Mouse (Mus musculus): ENCODE data around the gene Dnajc7.

The Dnajc7 gene

GRCm38 (mm10) chr11:100643612-100644575 is 23.9 kb upstream of the Dnajc7 start:
- Histone ChIP-seq H3K27me3 (ENCODE audit: insufficient read depth, low read length) (peaks cover 46% of the 10 kb centered on the region), H3K36me3 (ENCODE audit: insufficient read depth, low read length) (no peaks in the 10 kb centered on the region), H3K9me3 (ENCODE audit: low read length) (no peaks in the 10 kb centered on the region), H3K4me1 (replicated peaks; ENCODE audit: low read depth, low read length) (peaks cover 20% of the 10 kb centered on the region), H3K4me3 (replicated peaks; ENCODE audit: low read length) (no peak overlapping the region)
- no peak for TF ChIP-seq NANOG (IDR thresholded peaks at IDR 0.05; ENCODE audit: borderline replicate concordance, low read length)
- no peak for TF ChIP-seq CTCF (conservative IDR thresholded peaks at IDR 0.05; ENCODE audit: low read length)
- no peak for TF ChIP-seq POU5F1 (IDR thresholded peaks at IDR 0.05; ENCODE audit: borderline replicate concordance, low read length)

DNA sequence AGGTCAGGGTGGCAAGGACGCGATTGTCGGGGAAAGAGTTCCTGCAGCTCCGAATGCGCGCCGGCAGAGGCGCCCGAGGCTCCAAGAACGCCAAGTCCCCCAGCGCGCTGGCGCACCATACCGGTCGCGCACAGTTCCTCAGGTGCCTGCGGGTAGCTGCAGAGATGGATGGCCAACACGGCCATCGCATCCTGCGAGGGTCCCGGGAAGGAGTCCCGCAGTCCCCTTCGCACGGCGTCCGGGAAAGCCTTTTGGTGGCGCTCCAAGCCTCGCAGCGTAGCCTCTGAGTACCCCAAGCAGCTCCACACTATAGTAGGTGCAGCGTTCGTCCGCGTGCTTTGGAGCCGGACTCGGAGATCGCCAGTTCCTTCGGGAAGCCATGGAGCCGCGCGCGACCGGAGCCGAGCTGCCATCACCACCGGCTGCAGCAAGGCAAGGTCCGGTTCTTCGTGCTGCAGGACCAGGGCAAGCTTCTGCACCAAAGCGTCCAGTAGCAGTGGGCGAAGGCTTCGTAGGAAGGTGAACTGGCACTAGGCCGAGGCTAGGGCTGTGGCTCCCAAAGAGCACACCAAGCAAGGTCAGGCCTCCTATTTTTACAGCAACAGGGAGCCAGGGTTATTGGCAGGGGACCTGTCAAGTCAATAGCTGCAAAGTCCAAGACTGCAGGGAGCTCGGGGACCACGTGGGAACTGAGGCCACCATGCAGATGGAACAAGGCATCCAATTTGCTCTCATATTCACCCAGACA is 20.4 kb upstream of the Dnajc7 start:
- no peaks in the 10 kb centered on the region for H3K36me3 ChIP-seq (ENCODE audit: insufficient read depth, low read length)
- H3K27me3 ChIP-seq (ENCODE audit: insufficient read depth, low read length), result peaks cover 61% of the 10 kb centered on the region
- peak overlapping the region; percentile 78 for H3K4me3 ChIP-seq (replicated peaks; ENCODE audit: low read length)
- H3K9me3 ChIP-seq (ENCODE audit: low read length), result no peaks in the 10 kb centered on the region
- H3K4me1 ChIP-seq (replicated peaks; ENCODE audit: low read depth, low read length), result peaks cover 22% of the 10 kb centered on the region
- TF ChIP-seq CTCF (conservative IDR thresholded peaks at IDR 0.05; ENCODE audit: low read length) (peak; percentile 20), NANOG (IDR thresholded peaks at IDR 0.05; ENCODE audit: borderline replicate concordance, low read length) (no peak), POU5F1 (IDR thresholded peaks at IDR 0.05; ENCODE audit: borderline replicate concordance, low read length) (no peak)

- H3K27me3 ChIP-seq (ENCODE audit: insufficient read depth, low read length), result peaks cover 27% of the 10 kb centered on the region
- TF ChIP-seq POU5F1 (IDR thresholded peaks at IDR 0.05; ENCODE audit: borderline replicate concordance, low read length) (no peak), CTCF (conservative IDR thresholded peaks at IDR 0.05; ENCODE audit: low read length) (no peak), NANOG (IDR thresholded peaks at IDR 0.05; ENCODE audit: borderline replicate concordance, low read length) (no peak)
- no peaks in the 10 kb centered on the region for H3K9me3 ChIP-seq (ENCODE audit: low read length)
- H3K4me1 ChIP-seq (replicated peaks; ENCODE audit: low read depth, low read length), result peaks cover 27% of the 10 kb centered on the region
- no peak overlapping the region for H3K4me3 ChIP-seq (replicated peaks; ENCODE audit: low read length)
- no peaks in the 10 kb centered on the region for H3K36me3 ChIP-seq (ENCODE audit: insufficient read depth, low read length)
Measured at GRCm38 (mm10) chr11:100634530-100634929, 14.6 kb upstream of the Dnajc7 start.

DNA sequence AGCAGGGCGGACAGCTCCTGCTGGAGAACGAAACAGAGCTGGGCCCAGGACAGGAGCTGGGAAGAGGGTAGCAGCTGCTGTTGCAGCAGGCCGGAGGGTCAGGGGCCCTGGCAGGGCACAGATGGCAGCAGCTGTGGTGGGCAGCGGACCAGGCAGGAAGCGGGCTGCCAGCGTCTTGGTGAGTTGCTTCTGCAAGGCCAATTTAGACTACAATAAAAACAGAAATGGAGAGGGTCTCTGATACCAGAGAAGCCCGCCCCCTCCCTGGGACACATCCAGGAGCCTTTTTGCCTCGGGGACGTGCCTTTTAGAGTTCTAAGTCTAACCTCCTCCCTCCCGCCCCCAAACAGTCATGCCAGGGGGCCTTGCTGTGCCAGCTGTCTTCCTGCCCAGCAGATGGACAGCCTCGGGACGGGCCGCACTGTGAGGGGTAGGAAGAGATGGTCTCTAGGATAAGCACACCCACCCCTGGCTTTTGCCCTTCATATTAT is 8.9 kb upstream of the Dnajc7 start:
- Histone ChIP-seq H3K9me3 (ENCODE audit: low read length) (no peaks in the 10 kb centered on the region), H3K27me3 (ENCODE audit: insufficient read depth, low read length) (no peaks in the 10 kb centered on the region), H3K36me3 (ENCODE audit: insufficient read depth, low read length) (peaks cover 29% of the 10 kb centered on the region), H3K4me1 (replicated peaks; ENCODE audit: low read depth, low read length) (peaks cover 54% of the 10 kb centered on the region), H3K4me3 (replicated peaks; ENCODE audit: low read length) (no peak overlapping the region)
- TF ChIP-seq CTCF (conservative IDR thresholded peaks at IDR 0.05; ENCODE audit: low read length) (no peak), POU5F1 (IDR thresholded peaks at IDR 0.05; ENCODE audit: borderline replicate concordance, low read length) (no peak), NANOG (IDR thresholded peaks at IDR 0.05; ENCODE audit: borderline replicate concordance, low read length) (no peak)

DNA sequence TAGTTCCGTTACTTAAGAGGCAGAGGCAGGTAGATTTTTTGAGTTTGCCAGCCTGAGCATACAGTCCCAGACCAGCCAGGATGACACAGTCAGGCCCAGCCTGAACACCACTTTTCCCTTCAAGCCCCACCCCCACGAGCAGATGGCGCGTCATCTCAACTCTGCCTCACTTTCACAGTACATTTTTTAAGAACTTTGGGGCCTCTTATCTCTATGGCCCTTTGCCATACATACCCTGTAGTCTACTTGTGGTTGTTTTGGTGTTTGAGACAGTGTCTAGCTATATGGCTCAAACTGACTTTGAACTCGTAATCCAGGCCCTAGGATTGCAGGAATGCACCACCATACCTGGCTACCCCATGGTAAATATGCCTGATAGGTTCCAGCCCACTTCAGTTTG is 8.1 kb upstream of the Dnajc7 start:
- no peaks in the 10 kb centered on the region for H3K9me3 ChIP-seq (ENCODE audit: low read length)
- H3K4me3 ChIP-seq (replicated peaks; ENCODE audit: low read length), result no peak overlapping the region
- peaks cover 30% of the 10 kb centered on the region for H3K36me3 ChIP-seq (ENCODE audit: insufficient read depth, low read length)
- TF ChIP-seq POU5F1 (IDR thresholded peaks at IDR 0.05; ENCODE audit: borderline replicate concordance, low read length) (no peak), NANOG (IDR thresholded peaks at IDR 0.05; ENCODE audit: borderline replicate concordance, low read length) (no peak), CTCF (conservative IDR thresholded peaks at IDR 0.05; ENCODE audit: low read length) (no peak)
- no peaks in the 10 kb centered on the region for H3K27me3 ChIP-seq (ENCODE audit: insufficient read depth, low read length)
- peaks cover 58% of the 10 kb centered on the region for H3K4me1 ChIP-seq (replicated peaks; ENCODE audit: low read depth, low read length)

GRCm38 (mm10) chr11:100626701-100627195 is 6.8 kb upstream of the Dnajc7 start:
- H3K36me3 ChIP-seq (ENCODE audit: insufficient read depth, low read length), result peaks cover 30% of the 10 kb centered on the region
- H3K27me3 ChIP-seq (ENCODE audit: insufficient read depth, low read length), result no peaks in the 10 kb centered on the region
- H3K9me3 ChIP-seq (ENCODE audit: low read length), result no peaks in the 10 kb centered on the region
- peaks cover 62% of the 10 kb centered on the region for H3K4me1 ChIP-seq (replicated peaks; ENCODE audit: low read depth, low read length)
- peak overlapping the region; percentile 27 for H3K4me3 ChIP-seq (replicated peaks; ENCODE audit: low read length)
- TF ChIP-seq POU5F1 (IDR thresholded peaks at IDR 0.05; ENCODE audit: borderline replicate concordance, low read length) (no peak), NANOG (IDR thresholded peaks at IDR 0.05; ENCODE audit: borderline replicate concordance, low read length) (no peak), CTCF (conservative IDR thresholded peaks at IDR 0.05; ENCODE audit: low read length) (peak; percentile 77)

DNA sequence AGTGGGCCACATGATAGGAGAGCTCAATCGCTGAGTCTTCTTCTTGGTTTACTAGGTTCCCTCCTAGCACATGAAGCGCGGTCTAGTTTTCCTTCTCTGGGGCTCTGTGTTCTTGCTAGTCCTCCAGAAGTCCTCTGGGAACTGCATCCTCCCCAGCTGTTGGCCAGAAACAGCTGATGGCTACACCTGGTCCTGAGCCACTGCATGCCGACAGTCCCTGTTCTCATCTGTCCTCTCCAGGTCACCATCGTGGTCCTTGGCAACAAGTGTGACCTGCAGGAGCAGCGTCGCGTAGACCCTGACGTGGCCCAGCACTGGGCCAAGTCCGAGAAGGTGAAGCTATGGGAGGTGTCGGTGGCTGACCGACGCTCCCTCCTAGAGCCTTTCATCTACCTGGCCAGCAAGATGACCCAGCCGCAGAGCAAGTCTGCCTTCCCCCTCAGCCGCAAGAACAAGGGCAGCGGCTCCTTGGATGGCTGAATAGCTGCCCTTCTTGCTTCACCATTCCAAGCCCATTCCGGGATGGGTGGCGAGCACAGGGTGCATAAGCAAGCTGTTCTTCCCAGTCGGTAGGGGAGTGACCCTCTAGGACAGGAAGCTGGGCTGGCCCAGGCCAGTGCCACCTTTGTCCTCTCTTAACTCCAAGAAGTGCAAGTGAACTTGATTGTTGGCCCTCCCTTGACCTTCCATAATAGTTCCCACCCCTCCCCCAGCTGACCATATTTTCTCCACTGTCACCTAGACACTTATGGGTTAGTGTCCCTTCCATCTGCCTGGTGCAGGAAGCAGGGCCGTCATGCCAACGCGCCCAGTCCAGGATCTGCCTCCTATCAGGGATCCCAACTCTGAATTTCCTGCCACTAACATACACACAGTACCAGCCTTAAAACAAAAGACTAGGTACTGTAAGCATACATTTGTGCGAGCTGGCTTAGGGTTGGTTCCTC is 6.1 kb upstream of the Dnajc7 start:
- H3K36me3 ChIP-seq (ENCODE audit: insufficient read depth, low read length), result peaks cover 30% of the 10 kb centered on the region
- peak overlapping the region; percentile 27 for H3K4me3 ChIP-seq (replicated peaks; ENCODE audit: low read length)
- no peaks in the 10 kb centered on the region for H3K9me3 ChIP-seq (ENCODE audit: low read length)
- H3K27me3 ChIP-seq (ENCODE audit: insufficient read depth, low read length), result no peaks in the 10 kb centered on the region
- no peak for TF ChIP-seq CTCF (conservative IDR thresholded peaks at IDR 0.05; ENCODE audit: low read length)
- peaks cover 63% of the 10 kb centered on the region for H3K4me1 ChIP-seq (replicated peaks; ENCODE audit: low read depth, low read length)

Data from E14TG2a.4 (cell line).